Comparison of ENCODE assay signal across 26 mouse cellular contexts in the genomic region with DNA sequence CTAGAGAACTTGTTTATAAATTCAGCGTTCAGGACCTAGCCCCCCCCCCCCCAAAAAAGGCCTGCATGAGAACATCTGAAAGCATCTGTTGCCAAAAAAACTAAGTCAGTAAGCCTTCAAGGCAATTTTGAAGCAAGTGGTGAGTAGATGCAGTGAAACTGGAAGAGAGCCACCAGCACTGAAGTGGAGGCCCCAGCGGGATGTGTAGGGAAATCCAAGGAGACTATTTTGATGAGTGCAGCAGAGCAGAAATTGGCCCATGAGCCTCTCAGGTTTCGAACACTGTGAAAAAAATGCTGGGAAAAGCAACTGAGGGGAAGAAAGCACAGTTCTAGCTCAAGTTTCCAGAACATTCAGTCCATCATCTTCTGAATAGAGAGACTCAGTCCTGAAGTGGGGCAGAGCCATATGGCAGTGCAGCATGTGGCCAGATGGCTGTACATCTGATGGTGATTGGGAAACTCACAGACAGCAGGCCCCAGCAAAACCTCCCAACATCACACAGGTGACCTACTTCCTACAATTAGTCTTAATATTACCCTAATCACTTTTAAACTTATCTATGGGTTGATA. TPM values are rescaled to one million over a fixed set of nuclear protein-coding genes. Genes with fewer than 3 reads are reported as not detected.
DNase-seq lines count a peak whose midpoint lies in the region; ATAC-seq and TF ChIP-seq lines count a peak whose summit lies in the region.
"Had no signal": no experiment of that assay in that cellular context is flagged by ENCODE, and none has a peak within 500 bp of the region (broad histone marks: within the 10 kb centered on the region; RNA-seq: fewer than 3 reads in every experiment).

No protein-coding gene starts in this region.

- no peak overlapping the region for H3K4me3 ChIP-seq in lung, adult 2 months (replicated peaks; ENCODE audit: extremely low read depth, low read depth, low read length)
- H3K4me3 ChIP-seq: forebrain, embryonic 12.5 days; heart, embryonic 15.5 days; hindbrain, embryonic 13.5 days; limb, embryonic 13.5 days; liver, embryonic 13.5 days; megakaryocyte, embryonic 14.5 days; midbrain, embryonic 13.5 days; neural tube, embryonic 12.5 days had no signal

- DNase-seq in left cerebral cortex, postnatal 4 days, result peak; percentile 35
- no peak for DNase-seq in left cerebral cortex, adult 18-20 months (ENCODE audit: low spot score in 2 of 2)
- peak; percentile 62 for DNase-seq in cerebellum, adult 11-12 months
- peak; percentile 56 to 66 for DNase-seq in cerebellum, postnatal 10 days
- peak; percentile 1 for DNase-seq in skeletal muscle tissue, adult 2 months (ENCODE audit: low read depth, low spot score)
- no peak for DNase-seq in lung, adult 2 months
- DNase-seq: adrenal gland, postnatal 25 days; heart, postnatal 36 days; kidney, adult 2 months; liver, embryonic 13.5 days; lung, embryonic 14.5 days; right cerebral cortex, adult 18-20 months had no signal

- WGBS in lung, adult 2 months, result 75% methylated on average over 3 of the region's 3 CpGs

- no peak for TF ChIP-seq CTCF in lung, adult 2 months (IDR thresholded peaks at IDR 0.05; ENCODE audit: insufficient read depth, low read length)

- ATAC-seq in erythroid progenitor cell, adult 5-6 weeks (replicated peaks; ENCODE audit: low FRiP score, poor library complexity, severe bottlenecking), result no peak
- ATAC-seq: CD4-positive, CD25-positive, alpha-beta regulatory T cell, adult 4 months; midbrain, embryonic 13.5 days had no signal

- no peaks in the 10 kb centered on the region for H3K4me1 ChIP-seq in lung, adult 2 months (ENCODE audit: control insufficient read depth, insufficient read depth, low read length)
- H3K4me1 ChIP-seq: forebrain, embryonic 12.5 days; heart, embryonic 15.5 days; hindbrain, embryonic 13.5 days; limb, embryonic 13.5 days; liver, embryonic 13.5 days; megakaryocyte, embryonic 14.5 days; midbrain, embryonic 13.5 days; neural tube, embryonic 12.5 days had no signal

- TF ChIP-seq POLR2A in lung, adult 2 months (IDR thresholded peaks at IDR 0.05; ENCODE audit: borderline replicate concordance, extremely low read depth, low read depth, low read length), result no peak

- intact Hi-C loops in left cerebral cortex, postnatal 4 days (cut with DNase I), result no loop called here

RNA-seq across cellular contexts. Expression of gene Rergl, which starts 13.2 kb away (rescaled TPM):
- total RNA-seq in left cerebral cortex, postnatal 4 days (2021), result not detected
- not detected for total RNA-seq in left cerebral cortex, adult 18-20 months (2021)
- total RNA-seq in erythroid progenitor cell, adult 5-6 weeks (2015; ENCODE audit: low replicate concordance), result not detected in 2 replicates
- total RNA-seq in erythroid progenitor cell, adult 5-6 weeks (2017; ENCODE audit: low replicate concordance), result not detected in 2 replicates
- not detected in 2 replicates for polyA plus RNA-seq in lung, adult 2 months (2012; rRNA removed)
- total RNA-seq: adrenal gland, postnatal 25 days; common myeloid progenitor, adult 5-6 weeks; heart, adult 8-10 months; layer of hippocampus, postnatal 25 days; left cerebral cortex, postnatal 10 days had no signal
- polyA plus RNA-seq: CD4-positive, CD25-positive, alpha-beta regulatory T cell, adult 4 months; forebrain, embryonic 12.5 days; heart, embryonic 15.5 days; hindbrain, embryonic 13.5 days; limb, embryonic 13.5 days; liver, embryonic 13.5 days; lung, embryonic 14.5 days; midbrain, embryonic 13.5 days; neural tube, embryonic 12.5 days; small intestine, adult 2 months had no signal

Comparison
In these comparisons a context has a peak if more than half of its experiments do, and no peak if none do; other contexts are left out.
1. DNase-seq: peak in left cerebral cortex, postnatal 4 days (single experiment), cerebellum, adult 11-12 months (single experiment), cerebellum, postnatal 10 days (2 of 2) and skeletal muscle tissue, adult 2 months (single experiment); none in left cerebral cortex, adult 18-20 months (0 of 2) and lung, adult 2 months (single experiment).